Mouse (Mus musculus) retina, embryonic 14.5 days (tissue): ENCODE measurements around the gene Rbms1.

Experiments used
- DNase-seq: peaks from one replicate; pipeline ENCODE4 v3.0.0-alpha.2; 2015; ENCODE audit warnings: low spot score

Rbms1 gene

GRCm38 (mm10) chr2:60755101-60755500, 207.9 kb downstream of the Rbms1 start:
- DNase-seq: no peak

- no peak for DNase-seq
These were observed 211.7 kb downstream of the Rbms1 start for GRCm38 (mm10) chr2:60751274-60751673.

- DNase-seq: no peak
These were observed 212.4 kb downstream of the Rbms1 start for GRCm38 (mm10) chr2:60750591-60750990.

- DNase-seq: no peak
These were observed 214.4 kb downstream of the Rbms1 start for GRCm38 (mm10) chr2:60748585-60748984.

- no peak for DNase-seq
These were observed 215.4 kb downstream of the Rbms1 start for GRCm38 (mm10) chr2:60747590-60747989.

GRCm38 (mm10) chr2:60744674-60745073, 218.3 kb downstream of the Rbms1 start:
- DNase-seq: peak; percentile 41

DNA sequence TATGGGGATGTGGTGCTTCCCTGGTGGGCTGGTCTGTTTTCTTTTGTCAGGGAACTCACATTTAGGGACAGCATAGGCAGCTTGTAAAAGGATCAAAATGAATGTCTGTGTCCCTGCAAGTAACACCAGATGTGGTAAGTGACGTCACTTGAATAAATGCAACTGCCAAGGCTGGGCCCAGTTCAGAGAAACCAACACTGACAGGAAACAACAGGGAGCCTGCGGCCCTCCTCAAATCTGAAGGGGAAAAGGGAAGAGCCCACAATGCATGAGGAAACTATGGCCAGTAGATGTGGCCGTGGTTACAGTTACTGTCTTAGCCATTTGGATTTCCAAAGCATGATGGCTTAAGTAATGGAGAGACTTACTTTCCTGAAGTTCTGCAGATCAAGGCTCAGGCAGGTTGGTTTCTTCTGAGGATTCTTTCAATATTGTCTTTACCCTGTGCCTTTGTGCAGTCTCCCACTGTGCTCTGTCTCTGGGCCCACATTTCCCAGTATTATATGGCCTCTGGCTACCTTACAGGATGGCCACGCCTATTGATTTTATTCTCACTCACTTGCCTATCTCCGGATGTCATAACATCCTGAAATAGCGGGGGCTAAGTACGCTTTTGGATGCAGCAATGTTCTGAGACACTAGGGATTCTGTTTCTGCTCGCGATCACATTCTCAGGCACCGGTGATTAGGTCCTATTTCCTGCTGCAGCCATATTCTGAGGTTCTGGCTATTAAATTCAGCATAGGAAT, 223.4 kb downstream of the Rbms1 start:
- no peak for DNase-seq

DNA sequence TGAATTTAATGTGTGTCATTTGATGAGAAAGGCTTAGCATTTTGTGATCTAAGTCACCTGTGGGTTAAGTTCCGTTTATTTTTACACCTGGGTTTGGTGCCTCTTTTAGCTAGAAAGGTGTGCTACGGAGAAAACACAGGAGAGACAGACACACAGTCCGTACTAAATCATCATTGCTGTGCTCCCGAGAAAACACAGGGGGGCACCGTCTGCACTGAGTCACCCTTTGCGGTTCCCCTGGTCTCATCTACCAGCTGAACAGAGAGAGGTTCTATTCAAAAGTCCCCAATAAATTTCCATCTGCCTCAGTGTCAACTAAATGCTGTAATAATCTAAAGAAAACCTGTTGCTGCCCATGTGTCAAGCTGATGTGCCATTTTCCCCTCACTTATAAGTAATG, 232.1 kb downstream of the Rbms1 start:
- no peak for DNase-seq

GRCm38 (mm10) chr2:60730024-60730423, 233.0 kb downstream of the Rbms1 start:
- DNase-seq: no peak

- DNase-seq: no peak
These were observed 233.9 kb downstream of the Rbms1 start for GRCm38 (mm10) chr2:60728902-60729585.

- no peak for DNase-seq
These were observed 238.3 kb downstream of the Rbms1 start for GRCm38 (mm10) chr2:60724660-60725059.

GRCm38 (mm10) chr2:60722967-60723366, 240.0 kb downstream of the Rbms1 start:
- DNase-seq: no peak

DNA sequence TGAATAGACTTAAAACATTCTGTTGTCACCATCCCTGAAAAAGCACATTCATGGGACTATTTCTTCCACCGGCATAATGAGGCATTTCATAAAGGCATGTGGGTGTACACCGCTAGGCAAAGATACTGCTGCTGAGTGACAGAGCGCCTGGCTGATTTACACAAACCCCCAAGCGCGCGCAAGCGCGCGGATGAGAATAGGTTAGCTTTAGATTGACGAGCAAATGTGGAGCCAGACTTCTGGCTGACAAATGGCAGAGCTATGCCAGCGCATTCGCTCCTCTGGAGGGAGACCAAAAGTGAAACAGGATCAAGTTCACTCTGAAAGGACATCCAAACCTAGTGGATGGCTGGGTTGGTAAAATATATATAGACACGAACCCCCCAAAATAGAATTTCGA, 240.5 kb downstream of the Rbms1 start, which contains the start of gene Itgb6:
Itgb6 (minus strand) TSS at position 130 of the 400 bp plus-strand sequence.
- no peak for DNase-seq

GRCm38 (mm10) chr2:60720906-60721305, 242.1 kb downstream of the Rbms1 start:
- DNase-seq: peak; percentile 65

DNA sequence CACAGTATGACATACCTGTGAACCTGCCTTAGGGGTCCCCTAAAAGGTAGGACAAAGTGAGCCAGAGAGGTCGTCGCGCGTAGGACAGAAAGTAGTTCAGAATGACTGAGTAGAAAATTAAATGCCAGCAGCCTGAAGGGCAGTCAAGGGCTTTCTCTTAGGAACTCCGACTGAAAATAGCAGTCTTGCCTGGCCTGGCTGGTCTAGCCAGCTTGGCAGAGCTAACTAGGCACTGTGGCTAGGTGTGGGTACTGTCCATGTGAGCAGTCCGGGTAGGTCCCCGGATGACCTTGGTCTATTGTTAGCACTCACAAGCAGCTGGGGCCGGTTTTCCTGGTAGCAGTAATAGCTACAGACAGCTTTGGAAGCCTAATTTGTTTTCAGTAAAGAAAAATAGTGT, 242.8 kb downstream of the Rbms1 start:
- DNase-seq: no peak

GRCm38 (mm10) chr2:60717348-60717747, 245.6 kb downstream of the Rbms1 start:
- peak; percentile 63 for DNase-seq

- DNase-seq: no peak
These were observed 246.4 kb downstream of the Rbms1 start for GRCm38 (mm10) chr2:60716549-60716948.

GRCm38 (mm10) chr2:60715771-60716170, 247.2 kb downstream of the Rbms1 start:
- DNase-seq: no peak

- DNase-seq: no peak
These were observed 248.0 kb downstream of the Rbms1 start for GRCm38 (mm10) chr2:60714971-60715502.

- DNase-seq: peak; percentile 41
These were observed 248.5 kb downstream of the Rbms1 start for GRCm38 (mm10) chr2:60714475-60714874.

- DNase-seq: peak; percentile 81
These were observed 249.1 kb downstream of the Rbms1 start for GRCm38 (mm10) chr2:60713857-60714256.

GRCm38 (mm10) chr2:60712891-60713290, 250.1 kb downstream of the Rbms1 start:
- no peak for DNase-seq

- no peak for DNase-seq
These were observed 250.5 kb downstream of the Rbms1 start for GRCm38 (mm10) chr2:60712483-60712882.
